Mouse (Mus musculus) retina, postnatal 7 days (tissue): ENCODE measurements at regions not wholly inside any gene's neighbourhood (a gene's known extent, or its start where the extent isn't known, plus 50 kb on each side); places are given as distances from the start of the nearest gene placed in this dataset.

ENCODE experiments used
- DNase-seq: peaks from one replicate; pipeline ENCODE4 v3.0.0-alpha.2; 2012; ENCODE audit warnings: low read depth, low spot score

DNA sequence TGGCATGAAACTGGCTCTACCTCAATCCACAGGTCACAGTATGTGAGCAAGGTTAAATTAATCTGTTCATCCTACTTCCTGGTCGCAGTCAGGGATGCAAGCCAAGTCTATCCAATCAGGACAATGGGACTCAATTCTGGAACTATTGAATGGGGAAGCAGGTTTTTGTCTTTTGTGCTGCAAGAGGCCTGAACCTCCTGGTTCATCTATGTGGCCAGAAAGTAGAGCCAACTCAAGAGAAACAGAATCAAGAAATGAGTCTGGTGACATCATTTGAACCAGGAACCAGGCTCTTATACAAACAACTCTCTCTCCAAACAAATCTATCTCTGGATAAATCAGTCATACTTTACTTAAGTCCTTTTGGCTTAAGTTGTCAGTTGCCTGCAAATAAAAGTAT is 294.7 kb upstream of the Usp25 start:
- no peak for DNase-seq

DNA sequence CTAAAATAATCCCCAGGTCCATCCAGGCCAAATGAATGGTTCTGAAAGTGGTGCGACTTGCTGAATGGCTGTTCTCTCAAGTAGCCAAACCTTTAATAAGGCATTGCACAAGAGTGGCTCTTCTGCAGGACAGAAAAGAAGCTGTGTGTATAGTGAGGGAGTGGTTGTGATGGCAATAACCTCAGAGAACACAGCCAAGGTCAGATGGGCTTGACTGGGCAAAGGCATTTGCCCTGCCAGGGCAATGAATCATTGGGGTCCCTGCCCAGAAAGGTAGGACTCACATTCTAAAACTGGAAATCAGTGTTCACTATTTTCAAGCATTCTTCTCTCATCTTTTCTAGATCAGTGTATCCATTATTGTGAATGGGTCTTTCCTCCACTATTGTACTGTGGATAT is 295.4 kb upstream of the Usp25 start:
- DNase-seq = no peak

DNA sequence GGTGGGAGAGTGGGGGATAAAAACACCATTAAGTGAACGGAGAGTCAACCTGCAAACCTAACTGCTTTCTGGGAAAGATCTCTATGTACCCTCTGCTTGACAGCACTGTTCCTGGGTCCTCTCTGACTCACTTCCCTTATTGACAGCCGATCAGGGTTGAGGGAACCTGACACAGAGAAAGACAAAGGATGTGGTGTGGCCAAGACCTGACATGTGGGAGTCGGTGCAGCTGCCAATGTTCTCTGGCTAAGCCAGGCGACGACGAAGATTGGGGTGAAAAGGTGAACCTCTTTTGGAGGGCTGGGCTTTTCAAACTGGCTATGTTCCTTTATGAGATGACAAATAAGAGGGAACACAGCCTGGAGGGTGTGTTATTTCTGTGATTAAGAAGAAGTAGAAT is 318.6 kb upstream of the Usp25 start:
- no peak for DNase-seq

DNA sequence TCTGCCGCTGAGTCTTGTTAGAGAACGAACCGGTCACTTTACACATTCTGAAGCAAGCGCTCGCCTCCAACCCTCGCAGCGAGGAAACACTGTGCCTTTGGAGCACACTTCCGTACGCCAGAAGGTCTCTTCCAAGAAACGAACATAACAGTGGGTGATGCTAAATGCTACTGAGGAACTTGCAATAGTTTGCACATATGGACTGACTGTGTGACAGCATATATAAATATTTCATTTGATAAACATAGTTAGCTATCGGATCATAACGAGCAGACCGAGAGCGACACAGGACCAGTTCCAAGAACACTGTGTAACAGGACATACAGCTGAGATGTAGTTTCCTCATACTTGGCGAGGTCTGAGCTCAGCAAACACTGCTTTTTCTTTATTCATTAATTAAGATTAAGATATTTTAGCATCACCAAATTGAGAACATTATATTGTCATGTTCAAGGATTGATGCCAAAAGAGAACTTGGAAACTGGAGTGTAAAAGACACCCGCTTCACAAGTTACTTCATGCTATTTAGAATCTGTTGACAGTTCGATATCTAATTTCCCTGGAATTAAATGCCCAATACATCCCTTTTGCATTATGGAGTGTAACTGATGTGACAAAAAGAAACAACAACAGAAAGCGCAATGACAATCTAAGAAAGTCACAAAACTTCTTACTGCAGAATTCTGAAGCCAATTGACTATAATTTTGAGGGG is 314.3 kb upstream of the Nrip1 start:
- DNase-seq = no peak

DNA sequence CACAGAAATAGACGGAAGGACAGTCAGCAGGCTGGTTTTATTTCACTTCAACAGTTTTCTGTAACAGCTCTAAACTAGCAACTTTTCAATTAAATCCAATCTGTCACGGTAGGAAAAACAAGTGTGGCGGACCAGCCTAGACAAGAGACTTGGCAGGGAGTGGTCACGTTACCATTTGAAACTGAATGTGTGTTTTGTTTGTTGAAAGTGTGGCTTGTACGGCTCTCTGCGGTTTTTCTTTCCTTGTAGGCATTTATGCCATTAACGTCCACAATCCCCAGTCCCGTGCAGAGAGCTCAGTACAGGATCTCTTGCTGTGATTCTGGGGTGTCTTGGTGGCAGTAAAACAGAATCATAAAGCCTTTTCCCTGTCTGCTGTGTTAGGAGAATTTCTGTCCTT is 311.9 kb upstream of the Nrip1 start:
- no peak for DNase-seq

DNA sequence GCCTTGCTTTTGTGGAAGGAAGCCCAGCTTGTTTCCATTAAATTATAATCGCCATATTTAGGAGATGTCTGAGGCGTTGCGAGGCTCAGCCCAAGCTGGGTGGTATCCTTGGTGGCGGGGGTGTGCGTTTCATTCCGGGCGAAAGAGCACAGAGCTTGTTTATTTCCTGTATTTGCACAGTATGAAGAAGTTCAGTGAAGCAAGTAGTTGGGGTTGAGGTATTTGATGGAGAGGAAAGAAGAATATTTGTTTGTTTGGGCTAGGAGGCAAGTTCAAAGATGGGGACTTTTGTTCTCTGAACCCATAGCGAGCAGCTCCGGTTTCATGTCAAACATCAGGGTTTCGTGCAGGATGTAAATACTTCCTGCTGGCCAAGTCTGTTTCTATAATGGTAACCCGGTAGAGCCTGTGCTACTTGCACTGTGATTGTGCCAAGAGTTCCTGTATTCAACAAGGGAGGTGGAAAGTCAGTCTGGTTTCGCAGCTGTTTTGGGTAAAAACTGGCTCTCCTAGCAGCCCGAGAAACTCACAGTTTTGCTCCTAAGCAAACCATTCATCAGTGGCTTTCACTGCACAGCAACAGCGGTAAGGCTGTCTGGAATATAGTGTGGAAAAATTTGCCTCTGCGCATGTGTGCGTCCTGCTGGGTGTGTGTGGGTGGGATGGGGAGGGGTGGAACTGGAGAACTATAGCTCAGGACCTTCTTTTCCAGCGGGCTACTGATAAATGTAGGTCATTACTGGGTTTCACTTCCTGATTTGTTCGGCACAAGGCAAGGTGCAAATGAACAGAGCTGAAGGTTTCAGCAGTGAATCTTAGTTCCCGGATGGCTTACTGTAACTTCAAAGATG is 306.7 kb upstream of the Nrip1 start:
- no peak for DNase-seq

DNA sequence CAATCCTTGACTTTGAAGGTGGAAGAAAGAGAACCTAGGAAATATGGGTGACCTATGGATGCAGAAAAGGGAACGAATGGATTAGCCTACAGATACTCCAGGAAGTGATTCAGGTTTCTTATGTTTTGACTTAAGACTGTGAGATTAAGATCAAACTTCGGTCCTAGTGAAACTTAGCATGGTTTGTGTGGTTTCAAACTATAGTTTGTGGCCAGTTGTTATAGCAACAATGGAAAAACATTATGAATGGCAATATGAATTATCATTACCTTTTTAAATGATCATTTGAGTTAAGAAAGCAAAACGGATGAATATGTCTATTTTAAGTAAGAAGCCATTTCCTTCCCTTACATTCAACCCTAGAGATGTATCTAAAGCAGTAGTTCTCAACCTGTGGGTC is 305.3 kb upstream of the Nrip1 start:
- no peak for DNase-seq

DNA sequence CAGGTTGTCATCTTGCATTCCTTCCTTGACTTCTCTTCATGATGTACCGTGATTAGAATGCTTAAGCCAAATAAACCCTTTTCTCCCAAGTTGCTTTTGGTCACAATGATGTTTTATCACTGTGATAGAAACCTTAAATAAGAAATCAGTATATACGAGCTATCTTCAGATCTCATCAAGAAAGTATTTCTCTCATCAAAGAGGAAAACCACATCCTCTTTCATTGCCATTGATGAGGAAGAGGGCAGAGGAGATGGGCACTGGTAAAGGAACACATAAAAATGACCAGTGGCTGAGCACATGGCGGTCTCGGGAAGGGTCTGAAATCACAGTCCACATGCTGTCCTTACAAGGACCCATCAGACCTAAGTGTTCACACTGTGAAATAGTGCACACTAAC is 296.2 kb upstream of the Nrip1 start:
- DNase-seq = no peak

DNA sequence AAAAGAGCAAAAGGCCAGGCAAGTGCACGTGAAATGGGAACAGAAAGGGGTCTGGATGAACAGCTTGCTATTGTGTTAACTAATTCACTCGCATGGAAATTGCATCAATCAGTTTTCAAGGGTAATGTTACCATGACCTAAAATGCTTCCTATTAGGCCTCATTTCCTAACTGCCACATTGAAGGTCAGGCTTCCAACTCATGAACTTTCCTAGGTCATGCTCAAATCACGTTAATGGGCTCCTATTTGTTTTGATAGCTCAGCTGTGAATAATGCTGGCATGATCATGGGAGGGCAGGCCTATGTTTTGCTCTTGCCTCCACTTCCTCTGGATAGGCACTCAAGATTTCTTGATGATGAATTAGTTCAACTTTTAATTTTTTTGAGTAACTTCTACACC is 293.4 kb upstream of the Nrip1 start:
- no peak for DNase-seq

DNA sequence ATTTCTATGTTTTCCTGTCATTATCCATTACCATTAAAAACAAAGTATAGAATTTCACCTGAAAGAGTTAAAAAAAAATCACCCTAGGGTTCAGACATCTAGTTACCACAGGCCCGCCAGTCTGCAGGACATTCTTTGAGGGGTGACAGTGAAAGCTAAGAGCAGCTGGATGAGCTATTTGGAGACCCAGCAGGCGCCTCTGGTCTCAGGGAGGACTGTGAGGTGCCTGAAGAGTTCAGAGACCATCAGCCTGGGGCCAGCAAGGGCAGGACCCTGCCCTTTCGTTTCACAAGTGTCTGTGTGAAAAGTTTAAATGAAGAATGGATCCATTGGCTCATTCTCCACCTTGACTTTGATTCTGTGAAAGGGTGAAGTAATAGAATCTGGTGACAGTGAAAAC is 281.5 kb upstream of the Nrip1 start:
- no peak for DNase-seq

DNA sequence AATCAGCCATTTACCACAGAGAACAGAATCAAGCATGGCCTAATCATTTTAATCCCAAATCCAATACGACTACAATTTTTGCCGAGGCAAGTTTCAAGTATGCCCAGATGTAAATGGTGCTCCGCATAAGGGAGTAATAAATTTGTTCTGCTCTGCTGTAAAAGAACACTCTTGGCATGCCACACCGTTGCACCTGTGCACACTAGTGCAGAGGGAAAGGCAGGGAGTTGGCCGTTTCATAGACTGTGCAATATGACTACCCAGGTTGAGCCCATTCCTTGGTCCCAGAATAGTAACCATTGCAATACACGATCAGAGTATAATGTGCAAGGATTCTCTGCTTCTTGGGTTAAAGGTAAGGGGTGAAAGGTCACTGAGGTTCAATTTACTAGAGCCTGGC is 270.7 kb upstream of the Nrip1 start:
- DNase-seq = no peak

DNA sequence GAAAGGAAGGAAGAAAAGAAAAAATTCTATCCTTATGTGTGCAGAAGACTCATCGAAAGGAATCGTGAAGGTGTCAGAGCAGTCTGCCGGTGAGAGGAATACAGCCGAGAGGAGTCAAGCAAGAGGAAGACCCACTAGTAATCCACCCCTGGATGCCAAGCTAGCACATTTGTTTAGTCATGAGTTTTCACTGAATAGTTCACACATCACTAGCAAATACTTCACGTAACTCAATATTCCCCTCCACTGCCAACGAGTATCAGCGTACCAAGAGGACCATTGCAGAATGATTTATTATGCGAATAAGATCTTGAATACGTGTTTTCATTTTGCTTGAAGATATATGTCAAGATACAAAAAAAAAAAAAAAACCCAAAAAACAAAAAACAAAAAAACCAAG is 270.2 kb upstream of the Nrip1 start:
- DNase-seq = no peak

DNA sequence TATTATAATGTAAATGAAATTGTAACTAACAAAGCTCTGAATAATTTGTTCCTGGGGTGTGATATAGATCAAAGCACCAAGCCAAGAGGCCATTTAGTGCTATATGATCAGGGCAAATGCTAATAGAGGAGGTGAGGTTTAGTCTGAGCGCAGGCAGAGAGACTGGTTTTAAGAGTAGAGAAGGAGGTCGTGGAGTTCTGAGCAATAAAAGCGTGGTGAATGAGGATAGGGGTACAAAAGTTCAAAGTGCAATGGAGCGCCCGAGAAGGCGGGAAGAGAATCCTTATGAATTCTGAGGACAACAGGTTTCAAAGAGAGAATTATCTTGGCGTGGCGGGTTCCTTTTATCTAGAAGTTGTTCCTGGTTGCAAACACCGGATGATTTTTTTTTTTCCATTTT is 261.5 kb upstream of the Nrip1 start:
- no peak for DNase-seq

DNA sequence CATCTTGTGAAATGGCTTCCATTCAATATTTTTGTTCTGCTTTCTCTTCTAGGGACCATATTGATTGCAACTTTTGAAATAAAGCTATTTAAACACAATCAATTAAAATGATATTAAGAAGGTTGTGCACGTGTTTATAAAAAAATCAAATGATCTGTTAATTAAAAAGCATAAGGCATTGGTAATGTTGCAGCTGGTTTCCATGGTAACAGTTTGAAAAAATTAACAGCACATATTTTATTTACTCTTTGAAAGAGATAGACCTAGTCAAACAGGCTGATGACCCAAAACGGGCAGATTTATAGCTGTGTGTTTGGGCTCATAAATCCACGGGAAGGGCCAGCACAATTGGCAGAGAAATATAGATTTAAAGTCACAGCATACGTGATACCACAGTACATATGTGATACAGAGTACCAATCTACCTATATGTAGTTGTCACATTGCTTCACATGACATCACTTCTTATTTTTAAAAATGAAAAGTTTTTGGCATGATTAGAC is 260.6 kb upstream of the Nrip1 start:
- DNase-seq = no peak

DNA sequence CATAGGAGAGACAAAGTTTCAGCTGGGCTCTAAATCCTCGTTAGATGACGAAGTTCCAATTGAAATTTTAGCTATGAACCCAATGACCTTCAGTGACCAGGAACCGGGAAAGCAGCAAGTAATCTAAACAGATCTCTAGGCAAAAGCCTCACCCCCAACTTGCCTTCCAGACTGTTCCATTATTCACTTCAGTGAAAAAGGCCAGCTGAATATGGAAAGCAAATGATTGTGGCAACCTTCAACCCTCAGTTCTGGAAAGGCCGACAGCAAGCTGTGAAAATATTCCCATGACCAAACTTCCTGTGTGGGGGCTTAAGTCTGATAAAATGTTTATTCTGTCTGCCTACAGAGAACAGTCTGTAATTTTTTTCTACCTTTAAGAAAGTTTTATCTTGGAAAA is 252.5 kb upstream of the Nrip1 start:
- no peak for DNase-seq

DNA sequence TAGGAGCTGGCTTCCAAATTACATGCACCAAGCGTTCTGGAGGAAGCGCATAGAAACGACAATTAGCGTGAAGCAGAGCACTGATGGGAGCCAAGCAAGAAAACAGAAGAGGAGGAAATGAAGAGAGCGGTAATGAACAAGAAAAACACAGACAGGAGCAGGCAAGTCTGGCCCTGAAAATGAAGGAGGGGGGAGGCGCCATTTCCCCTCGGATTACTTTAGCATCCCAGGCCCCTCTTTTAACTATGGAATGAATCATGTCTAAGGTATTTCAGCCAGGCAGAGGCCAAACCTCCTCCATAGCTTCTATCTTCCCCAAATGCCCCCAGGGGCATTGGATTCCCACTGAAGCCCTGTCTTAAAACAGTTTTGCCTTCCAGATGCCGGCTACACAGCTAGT is 248.1 kb upstream of the Nrip1 start:
- no peak for DNase-seq

DNA sequence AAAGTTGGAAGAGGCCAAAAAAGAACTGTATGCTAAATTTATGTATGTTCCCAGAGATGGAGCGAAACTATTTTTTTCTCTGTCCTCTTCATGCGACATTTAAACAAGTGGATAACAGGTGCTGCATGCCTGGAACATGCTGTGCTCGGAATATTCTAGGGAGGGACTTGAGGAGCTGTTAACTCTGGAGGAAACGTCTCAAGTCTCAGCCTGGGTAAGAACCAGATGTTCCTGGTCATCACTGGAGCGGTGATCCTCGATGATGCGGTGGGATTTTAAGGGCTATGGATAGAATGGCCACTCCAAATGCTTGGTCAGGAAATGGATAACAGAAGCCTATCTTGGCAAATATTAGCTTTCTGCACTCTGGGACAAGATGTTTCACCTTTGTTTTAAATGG is 244.7 kb upstream of the Nrip1 start:
- DNase-seq = no peak

DNA sequence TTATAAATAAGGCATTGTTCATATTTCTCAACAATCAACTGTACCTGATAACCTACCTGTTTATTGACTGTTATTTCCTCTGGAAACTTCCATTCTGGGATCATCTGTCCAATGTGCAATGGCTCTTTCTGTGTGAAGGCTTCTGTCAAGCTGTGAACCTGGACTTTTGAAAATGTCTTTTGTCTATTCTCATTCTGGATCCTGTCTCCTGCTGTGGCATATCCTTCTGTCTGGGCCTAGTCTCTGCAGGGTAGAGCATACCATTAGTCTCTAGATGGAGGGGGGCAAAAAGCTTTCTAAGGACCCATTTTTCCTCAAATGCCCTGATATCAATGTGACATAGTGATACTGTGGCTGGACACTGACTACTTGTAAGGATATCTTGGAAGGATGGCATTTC is 237.4 kb upstream of the Nrip1 start:
- no peak for DNase-seq

DNA sequence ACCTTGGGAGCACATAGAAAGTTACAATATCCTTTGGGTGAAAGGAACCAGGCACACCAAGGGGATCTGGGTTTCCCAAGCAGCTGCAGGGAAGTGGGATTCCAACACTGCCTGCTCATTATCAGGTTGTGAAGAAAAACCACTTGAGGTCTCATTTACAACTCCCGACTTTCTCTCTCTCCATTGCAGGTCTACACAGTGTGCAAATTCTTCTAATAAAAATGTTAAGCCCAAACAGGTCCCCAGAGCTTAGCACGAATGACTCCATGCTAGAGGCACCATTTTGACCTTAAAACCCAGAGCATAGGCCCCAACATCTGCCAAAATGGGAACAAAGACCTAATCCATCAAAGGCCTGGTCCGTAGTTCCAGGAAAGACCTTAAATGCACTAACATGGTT is 231.3 kb upstream of the Nrip1 start:
- DNase-seq = no peak

DNA sequence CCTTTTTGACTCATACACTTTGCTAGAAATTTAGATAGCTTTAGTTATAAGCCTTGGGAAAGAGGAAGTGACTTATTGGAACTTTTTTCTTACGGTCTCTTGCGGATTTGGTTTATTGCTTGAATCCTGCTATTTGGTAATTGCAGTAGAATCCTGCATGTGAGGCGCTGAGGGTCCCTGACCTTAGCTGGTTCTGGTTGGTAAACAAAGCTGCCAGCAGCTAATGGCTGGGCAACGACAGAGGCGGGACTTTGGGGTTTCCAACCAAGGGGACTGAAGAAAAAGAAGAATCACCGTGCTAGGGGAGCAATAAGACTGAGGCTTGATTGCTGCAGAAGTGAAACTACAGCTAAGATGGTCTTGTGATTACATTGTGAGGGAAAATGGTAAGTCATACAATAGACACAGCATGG is 230.2 kb upstream of the Nrip1 start:
- no peak for DNase-seq

DNA sequence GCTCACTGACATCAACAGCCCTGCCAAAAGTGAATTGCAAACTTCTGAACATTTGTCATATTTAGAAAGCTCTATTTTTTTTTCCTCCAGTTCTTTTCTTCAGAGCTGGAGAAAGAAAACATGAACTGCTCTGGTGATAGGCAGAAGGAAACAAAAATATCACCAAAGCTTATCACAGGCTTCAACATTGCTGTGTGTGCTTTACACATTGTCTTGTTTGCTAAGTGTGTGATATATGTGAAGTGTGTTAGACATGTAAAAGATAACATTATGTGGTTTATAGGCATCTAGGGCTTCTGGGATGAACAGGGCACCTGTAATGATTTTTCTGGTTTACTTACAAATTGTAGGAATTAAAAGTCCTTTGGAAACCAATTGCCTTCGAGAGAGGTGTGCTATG is 229.8 kb upstream of the Nrip1 start:
- no peak for DNase-seq

DNA sequence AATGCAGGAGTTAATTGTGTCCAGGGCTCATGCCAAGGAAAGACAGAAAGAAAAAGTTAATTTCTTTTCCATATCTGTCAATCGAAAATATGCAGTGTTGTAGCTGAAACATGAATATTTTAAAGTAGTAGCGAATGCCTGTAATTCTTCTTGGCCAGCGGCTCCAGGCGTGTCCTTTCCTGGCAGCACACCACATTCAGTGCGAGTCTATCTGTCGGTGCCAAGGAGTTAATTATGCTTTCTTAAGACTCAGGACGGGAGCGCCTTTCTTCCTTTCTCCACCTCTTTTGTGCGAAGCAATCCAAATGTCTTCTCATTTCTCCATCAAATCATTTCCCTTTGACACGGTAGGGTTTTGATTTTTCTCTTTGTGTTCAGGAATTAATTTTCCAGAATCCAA is 226.5 kb upstream of the Nrip1 start:
- no peak for DNase-seq
